Mouse (Mus musculus) E14TG2a.4 (cell line): ENCODE results near the gene Tmem270.

ENCODE experiments used
- CTCF ChIP-seq: conservative IDR thresholded peaks from 2 replicates; pipeline ENCODE4 v1.5.1; 2014; ENCODE audit warnings: low read length
- POU5F1 ChIP-seq: IDR thresholded peaks from 2 replicates; pipeline ENCODE4 v1.6.1; 2014; ENCODE audit warnings: low read length, borderline replicate concordance

DNA sequence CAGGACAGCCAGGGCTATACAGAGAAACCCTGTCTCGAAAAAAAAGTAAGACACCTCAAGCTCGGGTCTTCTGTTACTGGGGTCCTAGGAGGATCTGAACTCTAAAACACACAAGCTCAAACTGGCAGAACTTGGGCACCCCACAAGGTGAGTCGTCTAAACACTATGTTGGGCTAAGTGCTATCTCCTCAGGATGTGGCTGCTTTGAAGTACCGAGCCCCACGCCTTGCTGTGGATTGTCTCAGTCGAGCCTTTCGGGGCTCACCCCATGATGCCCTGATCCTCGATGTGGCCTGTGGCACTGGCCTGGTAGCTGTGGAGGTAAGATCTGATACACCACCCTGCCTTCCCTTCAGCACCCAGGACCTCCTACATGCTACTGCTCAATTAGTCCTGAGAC is 26.7 kb upstream of the Tmem270 start:
- no peak for TF ChIP-seq CTCF
- TF ChIP-seq POU5F1: no peak
